Mouse (Mus musculus): Measurements from ENCODE around the gene Snrnp25. TPM values are rescaled to one million over a fixed set of nuclear protein-coding genes. Genes with fewer than 3 reads are reported as not detected.

Snrnp25 gene
- polyA plus RNA-seq, 1 experiment from 2014 or later: 47.8 TPM

GRCm38 (mm10) chr11:32235646-32236045, 30.4 kb downstream of the Snrnp25 start:
- Histone ChIP-seq H3K9ac (no peak overlapping the region), H3K27me3 (no peaks in the 10 kb centered on the region), H3K4me1 (peaks cover 51% of the 10 kb centered on the region), H3K27ac (replicated peaks) (peak overlapping the region; percentile 75), H3K36me3 (peaks cover 62% of the 10 kb centered on the region), H3K4me3 (replicated peaks) (no peak overlapping the region), H3K9me3 (replicated peaks) (no peaks in the 10 kb centered on the region), H3K4me2 (replicated peaks) (no peak overlapping the region)
- peak; percentile 44; the same call in 1 of the 2 replicates for ATAC-seq (ENCODE audit: insufficient number of reproducible peaks, low FRiP score, low TSS enrichment, low read depth)
- WGBS: 9% methylated on average over 3 of the region's 3 CpGs

GRCm38 (mm10) chr11:32236132-32236531, 30.9 kb downstream of the Snrnp25 start:
- Histone ChIP-seq H3K27me3 (no peaks in the 10 kb centered on the region), H3K4me1 (peaks cover 51% of the 10 kb centered on the region), H3K4me3 (replicated peaks) (no peak overlapping the region), H3K9me3 (replicated peaks) (no peaks in the 10 kb centered on the region), H3K27ac (replicated peaks) (peak overlapping the region; percentile 75), H3K4me2 (replicated peaks) (no peak overlapping the region), H3K36me3 (peaks cover 61% of the 10 kb centered on the region), H3K9ac (no peak overlapping the region)
- no peak for ATAC-seq (ENCODE audit: insufficient number of reproducible peaks, low FRiP score, low TSS enrichment, low read depth)
- WGBS: 49% methylated on average over 2 of the region's 2 CpGs

GRCm38 (mm10) chr11:32236712-32237410, 31.6 kb downstream of the Snrnp25 start:
- Histone ChIP-seq H3K4me3 (replicated peaks) (no peak overlapping the region), H3K27ac (replicated peaks) (peak overlapping the region; percentile 75; the same call in 1 of the 2 replicates), H3K4me1 (peaks cover 51% of the 10 kb centered on the region), H3K9me3 (replicated peaks) (no peaks in the 10 kb centered on the region), H3K4me2 (replicated peaks) (no peak overlapping the region), H3K36me3 (peaks cover 61% of the 10 kb centered on the region), H3K9ac (no peak overlapping the region), H3K27me3 (no peaks in the 10 kb centered on the region)
- 57% methylated on average over 9 of the region's 9 CpGs for WGBS
- ATAC-seq (ENCODE audit: insufficient number of reproducible peaks, low FRiP score, low TSS enrichment, low read depth): no peak

GRCm38 (mm10) chr11:32237411-32237795, 32.2 kb downstream of the Snrnp25 start:
- H3K4me1 ChIP-seq: peaks cover 51% of the 10 kb centered on the region
- WGBS: 94% methylated on average over 3 of the region's 3 CpGs
- no peak overlapping the region for H3K4me2 ChIP-seq (replicated peaks)
- ATAC-seq (ENCODE audit: insufficient number of reproducible peaks, low FRiP score, low TSS enrichment, low read depth): no peak
- H3K9ac ChIP-seq: no peak overlapping the region
- H3K36me3 ChIP-seq: peaks cover 56% of the 10 kb centered on the region
- H3K27me3 ChIP-seq: no peaks in the 10 kb centered on the region
- no peaks in the 10 kb centered on the region for H3K9me3 ChIP-seq (replicated peaks)
- H3K27ac ChIP-seq (replicated peaks): no peak overlapping the region
- no peak overlapping the region for H3K4me3 ChIP-seq (replicated peaks)

GRCm38 (mm10) chr11:32238093-32238860, 33.1 kb downstream of the Snrnp25 start:
- Histone ChIP-seq H3K27ac (replicated peaks) (no peak overlapping the region), H3K9ac (no peak overlapping the region), H3K4me2 (replicated peaks) (no peak overlapping the region), H3K4me1 (peaks cover 48% of the 10 kb centered on the region), H3K36me3 (peaks cover 52% of the 10 kb centered on the region), H3K4me3 (replicated peaks) (no peak overlapping the region), H3K9me3 (replicated peaks) (no peaks in the 10 kb centered on the region), H3K27me3 (no peaks in the 10 kb centered on the region)
- no peak for ATAC-seq (ENCODE audit: insufficient number of reproducible peaks, low FRiP score, low TSS enrichment, low read depth)
- WGBS: 63% methylated on average over 5 of the region's 5 CpGs

- peaks cover 37% of the 10 kb centered on the region for H3K4me1 ChIP-seq
- no peak overlapping the region for H3K4me3 ChIP-seq (replicated peaks)
- H3K9ac ChIP-seq: no peak overlapping the region
- H3K9me3 ChIP-seq (replicated peaks): no peaks in the 10 kb centered on the region
- H3K4me2 ChIP-seq (replicated peaks): no peak overlapping the region
- H3K36me3 ChIP-seq: peaks cover 51% of the 10 kb centered on the region
- no peak overlapping the region for H3K27ac ChIP-seq (replicated peaks)
- no peak for ATAC-seq (ENCODE audit: insufficient number of reproducible peaks, low FRiP score, low TSS enrichment, low read depth)
- H3K27me3 ChIP-seq: no peaks in the 10 kb centered on the region
Observed at GRCm38 (mm10) chr11:32241391-32241790, 36.2 kb downstream of the Snrnp25 start.

GRCm38 (mm10) chr11:32242209-32242608, 37.0 kb downstream of the Snrnp25 start:
- no peak overlapping the region for H3K27ac ChIP-seq (replicated peaks)
- no peak for ATAC-seq (ENCODE audit: insufficient number of reproducible peaks, low FRiP score, low TSS enrichment, low read depth)
- H3K9ac ChIP-seq: no peak overlapping the region
- no peak overlapping the region for H3K4me3 ChIP-seq (replicated peaks)
- H3K9me3 ChIP-seq (replicated peaks): no peaks in the 10 kb centered on the region
- no peak overlapping the region for H3K4me2 ChIP-seq (replicated peaks)
- H3K27me3 ChIP-seq: no peaks in the 10 kb centered on the region
- 85% methylated on average over 3 of the region's 3 CpGs for WGBS
- peaks cover 29% of the 10 kb centered on the region for H3K4me1 ChIP-seq
- peaks cover 57% of the 10 kb centered on the region for H3K36me3 ChIP-seq

- 0 out of 2 replicates have a peak overlapping the region, but pooled peaks have one; percentile 75 for H3K27ac ChIP-seq (replicated peaks)
- no peak overlapping the region for H3K9ac ChIP-seq
- H3K27me3 ChIP-seq: no peaks in the 10 kb centered on the region
- H3K36me3 ChIP-seq: peaks cover 59% of the 10 kb centered on the region
- 53% methylated on average over 7 of the region's 7 CpGs for WGBS
- ATAC-seq (ENCODE audit: insufficient number of reproducible peaks, low FRiP score, low TSS enrichment, low read depth): no peak
- no peaks in the 10 kb centered on the region for H3K9me3 ChIP-seq (replicated peaks)
- H3K4me3 ChIP-seq (replicated peaks): no peak overlapping the region
- H3K4me2 ChIP-seq (replicated peaks): no peak overlapping the region
- peaks cover 23% of the 10 kb centered on the region for H3K4me1 ChIP-seq
Observed at GRCm38 (mm10) chr11:32243205-32243955, 38.2 kb downstream of the Snrnp25 start.

- peak overlapping the region; percentile 75; the same call in 1 of the 2 replicates for H3K27ac ChIP-seq (replicated peaks)
Observed at GRCm38 (mm10) chr11:32244064-32244463, 38.8 kb downstream of the Snrnp25 start.

GRCm38 (mm10) chr11:32244617-32245016, 39.4 kb downstream of the Snrnp25 start:
- H3K36me3 ChIP-seq: peaks cover 57% of the 10 kb centered on the region
- no peak overlapping the region for H3K4me2 ChIP-seq (replicated peaks)
- H3K9me3 ChIP-seq (replicated peaks): no peaks in the 10 kb centered on the region
- peaks cover 22% of the 10 kb centered on the region for H3K4me1 ChIP-seq
- 82% methylated on average over 1 of the region's 1 CpGs for WGBS
- H3K27me3 ChIP-seq: no peaks in the 10 kb centered on the region
- no peak overlapping the region for H3K9ac ChIP-seq
- H3K4me3 ChIP-seq (replicated peaks): no peak overlapping the region
- ATAC-seq (ENCODE audit: insufficient number of reproducible peaks, low FRiP score, low TSS enrichment, low read depth): peak; percentile 68; the same call in 1 of the 2 replicates
- H3K27ac ChIP-seq (replicated peaks): peak overlapping the region; percentile 75; the same call in 1 of the 2 replicates

More at GRCm38 (mm10) chr11:32244064-32244463, 38.8 kb downstream of the Snrnp25 start:
- no peak overlapping the region for H3K4me2 ChIP-seq (replicated peaks)
- H3K4me1 ChIP-seq: peaks cover 22% of the 10 kb centered on the region
- H3K9me3 ChIP-seq (replicated peaks): no peaks in the 10 kb centered on the region
- H3K36me3 ChIP-seq: peaks cover 58% of the 10 kb centered on the region
- no peaks in the 10 kb centered on the region for H3K27me3 ChIP-seq
- ATAC-seq (ENCODE audit: insufficient number of reproducible peaks, low FRiP score, low TSS enrichment, low read depth): no peak
- H3K9ac ChIP-seq: no peak overlapping the region
- 52% methylated on average over 3 of the region's 3 CpGs for WGBS
- no peak overlapping the region for H3K4me3 ChIP-seq (replicated peaks)

GRCm38 (mm10) chr11:32245614-32246013, 40.4 kb downstream of the Snrnp25 start:
- Histone ChIP-seq H3K4me3 (replicated peaks) (no peak overlapping the region), H3K27ac (replicated peaks) (0 out of 2 replicates have a peak overlapping the region, but pooled peaks have one; percentile 44), H3K4me1 (peaks cover 22% of the 10 kb centered on the region), H3K9me3 (replicated peaks) (no peaks in the 10 kb centered on the region), H3K36me3 (peaks cover 56% of the 10 kb centered on the region), H3K9ac (no peak overlapping the region), H3K4me2 (replicated peaks) (no peak overlapping the region), H3K27me3 (no peaks in the 10 kb centered on the region)
- ATAC-seq (ENCODE audit: insufficient number of reproducible peaks, low FRiP score, low TSS enrichment, low read depth): no peak
- WGBS: 94% methylated on average over 6 of the region's 6 CpGs

All from embryonic facial prominence, embryonic 15.5 days (tissue).